Mouse (Mus musculus): ENCODE measurements around the gene Lrrc40. TPM values are rescaled to one million over a fixed set of nuclear protein-coding genes. Genes with fewer than 3 reads are reported as not detected.

Gene Lrrc40
- 3.7 and 9.5 TPM in 2 replicates for polyA plus RNA-seq (2012; rRNA removed; ENCODE audit: low replicate concordance)

GRCm38 (mm10) chr3:158036329-158036988, at the start of gene Lrrc40, which contains the start of gene Srsf11:
TSS of gene Lrrc40 (plus strand) at chr3:158036662.
TSS of gene Srsf11 (minus strand) at chr3:158036639.

Other genes starting within 250 kb of the Lrrc40 start
- gene Cth, start 111.6 kb upstream of the Lrrc40 start, polyA plus RNA-seq (2012; rRNA removed; ENCODE audit: low replicate concordance), result 4.2 and 6.3 TPM in 2 replicates
- gene Ankrd13c, start 89.4 kb upstream of the Lrrc40 start, polyA plus RNA-seq (2012; rRNA removed; ENCODE audit: low replicate concordance), result 11.9 and 36.0 TPM in 2 replicates
- gene Srsf11, start within 50 bp of the Lrrc40 start, polyA plus RNA-seq (2012; rRNA removed; ENCODE audit: low replicate concordance), result 261 and 410 TPM in 2 replicates